Mouse (Mus musculus): ENCODE measurements around the gene Pkd2l1. TPM values are rescaled to one million over a fixed set of nuclear protein-coding genes. Genes with fewer than 3 reads are reported as not detected.

The Pkd2l1 gene
- polyA plus RNA-seq, 1 experiment from 2014 or later, result 0.08 TPM

DNA sequence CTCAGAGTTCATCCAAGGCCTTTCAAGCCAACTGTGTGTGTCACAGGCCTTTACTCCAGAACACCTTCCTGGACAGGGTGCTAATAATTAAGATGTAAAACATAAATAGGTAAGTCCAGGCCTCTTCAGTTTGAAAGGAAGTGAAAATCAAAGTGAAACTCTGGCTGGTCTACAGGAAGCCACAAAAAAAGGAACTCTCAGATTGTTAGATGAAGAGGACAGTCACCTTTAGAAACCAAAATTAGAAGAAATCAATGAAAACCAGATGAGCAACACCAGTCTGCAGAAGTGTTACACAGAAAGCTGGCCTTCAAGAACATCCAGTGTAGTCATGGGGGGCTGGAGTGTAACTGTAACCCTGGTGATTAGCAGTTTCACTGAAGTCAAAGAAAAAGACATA lies 74.4 kb downstream of the Pkd2l1 start:
- Histone ChIP-seq H3K36me3 (ENCODE audit: insufficient read depth, low read length) (peaks cover 52% of the 10 kb centered on the region), H3K27me3 (ENCODE audit: insufficient read depth, low read length) (no peaks in the 10 kb centered on the region), H3K27ac (no peak overlapping the region), H3K4me1 (replicated peaks; ENCODE audit: insufficient read depth, low read length) (no peaks in the 10 kb centered on the region), H3K4me2 (ENCODE audit: low read length) (no peak overlapping the region), H3K9me3 (replicated peaks; ENCODE audit: low read length) (no peaks in the 10 kb centered on the region), H3K4me3 (replicated peaks; ENCODE audit: low read depth, low read length) (no peak overlapping the region), H3K9ac (ENCODE audit: low read depth, low read length) (no peak overlapping the region)
- DNase-seq (ENCODE audit: low spot score) (no peak), ATAC-seq (replicated peaks; ENCODE audit: low FRiP score, low read depth) (no peak)
- TF ChIP-seq CTCF (IDR thresholded peaks at IDR 0.05; ENCODE audit: low read depth), result no peak

DNA sequence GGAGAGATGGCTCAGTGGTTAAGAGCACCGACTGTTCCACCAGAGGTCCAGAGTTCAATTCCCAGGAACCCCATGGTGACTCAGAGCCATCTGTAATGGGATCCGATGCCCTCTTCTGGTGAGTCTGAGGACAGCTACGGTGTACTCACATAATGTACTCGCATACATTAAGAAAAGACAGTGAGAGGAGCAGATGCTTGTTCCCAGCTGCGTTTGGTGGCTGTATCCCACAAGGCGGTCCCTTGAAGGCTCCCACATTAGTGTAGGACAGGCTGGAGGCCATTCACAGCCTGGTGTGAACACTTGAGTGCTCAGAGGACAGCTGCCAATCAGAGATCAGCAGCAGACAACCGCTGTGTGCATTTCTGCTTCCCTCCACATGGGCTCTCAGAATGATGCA lies 80.5 kb downstream of the Pkd2l1 start:
- Histone ChIP-seq H3K4me1 (replicated peaks; ENCODE audit: insufficient read depth, low read length) (peaks cover 5% of the 10 kb centered on the region; the same call in 1 of the 2 replicates), H3K9me3 (replicated peaks; ENCODE audit: low read length) (no peaks in the 10 kb centered on the region), H3K4me3 (replicated peaks; ENCODE audit: low read depth, low read length) (no peak overlapping the region), H3K27me3 (ENCODE audit: insufficient read depth, low read length) (no peaks in the 10 kb centered on the region), H3K27ac (no peak overlapping the region), H3K36me3 (ENCODE audit: insufficient read depth, low read length) (peaks cover 32% of the 10 kb centered on the region), H3K4me2 (ENCODE audit: low read length) (no peak overlapping the region), H3K9ac (ENCODE audit: low read depth, low read length) (no peak overlapping the region)
- peak; percentile 16 for DNase-seq (ENCODE audit: low spot score)
- peak; percentile 60 for TF ChIP-seq CTCF (IDR thresholded peaks at IDR 0.05; ENCODE audit: low read depth)
- 61% methylated on average over 7 of the region's 7 CpGs for WGBS
- no peak for ATAC-seq (replicated peaks; ENCODE audit: low FRiP score, low read depth)

DNA sequence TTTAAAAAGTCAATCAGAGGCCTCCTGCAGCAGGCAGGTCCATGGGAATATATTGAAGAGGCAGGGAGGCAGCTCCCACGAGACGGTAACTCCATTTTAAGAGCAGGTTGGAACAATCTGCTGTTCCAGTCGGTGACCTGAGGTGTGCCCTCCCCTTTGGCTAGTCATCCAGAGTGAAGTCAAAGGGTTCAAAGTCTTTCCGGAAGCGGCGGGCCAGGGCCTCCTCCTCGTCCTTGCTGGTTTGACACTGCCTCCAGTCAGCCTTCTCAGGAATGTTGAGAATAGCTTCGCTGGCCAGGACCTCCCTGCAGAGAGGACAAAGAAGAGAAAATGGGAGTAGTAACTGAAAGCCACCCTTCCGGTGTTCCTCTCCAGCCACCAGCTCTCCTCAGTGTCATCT lies 81.9 kb downstream of the Pkd2l1 start:
- 59% methylated on average over 9 of the region's 9 CpGs for WGBS
- Histone ChIP-seq H3K27me3 (ENCODE audit: insufficient read depth, low read length) (no peaks in the 10 kb centered on the region), H3K36me3 (ENCODE audit: insufficient read depth, low read length) (peaks cover 28% of the 10 kb centered on the region), H3K27ac (peak overlapping the region; percentile 77), H3K4me2 (ENCODE audit: low read length) (no peak overlapping the region), H3K9me3 (replicated peaks; ENCODE audit: low read length) (no peaks in the 10 kb centered on the region), H3K4me1 (replicated peaks; ENCODE audit: insufficient read depth, low read length) (peaks cover 8% of the 10 kb centered on the region), H3K4me3 (replicated peaks; ENCODE audit: low read depth, low read length) (no peak overlapping the region), H3K9ac (ENCODE audit: low read depth, low read length) (no peak overlapping the region)
- TF ChIP-seq CTCF (IDR thresholded peaks at IDR 0.05; ENCODE audit: low read depth), result no peak
- DNase-seq (ENCODE audit: low spot score) (peak; percentile 53), ATAC-seq (replicated peaks; ENCODE audit: low FRiP score, low read depth) (peak; percentile 40; the same call in 1 of the 2 replicates)

DNA sequence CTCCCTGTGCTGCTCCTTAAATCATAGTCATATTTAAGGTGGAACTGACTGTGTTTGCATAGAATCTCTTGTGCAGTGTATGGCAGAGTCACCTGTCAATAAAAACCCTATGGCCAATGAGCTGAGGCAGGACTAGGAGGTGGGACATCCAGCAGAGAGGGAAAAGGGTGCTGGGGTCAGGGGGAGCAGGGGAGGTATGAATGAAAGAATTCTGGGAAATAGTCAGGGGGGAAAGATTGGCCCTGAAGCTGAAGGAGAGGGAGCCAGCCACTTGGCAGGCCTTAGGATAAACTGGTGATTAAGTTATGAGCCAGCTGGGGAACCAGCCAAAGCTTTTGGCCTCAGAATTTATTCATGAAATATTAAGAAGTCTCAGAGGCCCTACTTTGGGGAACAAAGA lies 83.2 kb downstream of the Pkd2l1 start:
- H3K9ac ChIP-seq (ENCODE audit: low read depth, low read length), result no peak overlapping the region
- H3K9me3 ChIP-seq (replicated peaks; ENCODE audit: low read length), result no peaks in the 10 kb centered on the region
- DNase-seq (ENCODE audit: low spot score) (no peak), ATAC-seq (replicated peaks; ENCODE audit: low FRiP score, low read depth) (no peak)
- peaks cover 22% of the 10 kb centered on the region for H3K36me3 ChIP-seq (ENCODE audit: insufficient read depth, low read length)
- TF ChIP-seq CTCF (IDR thresholded peaks at IDR 0.05; ENCODE audit: low read depth), result no peak
- no peak overlapping the region for H3K4me2 ChIP-seq (ENCODE audit: low read length)
- H3K4me3 ChIP-seq (replicated peaks; ENCODE audit: low read depth, low read length), result no peak overlapping the region
- peaks cover 8% of the 10 kb centered on the region for H3K4me1 ChIP-seq (replicated peaks; ENCODE audit: insufficient read depth, low read length)
- no peak overlapping the region for H3K27ac ChIP-seq
- H3K27me3 ChIP-seq (ENCODE audit: insufficient read depth, low read length), result no peaks in the 10 kb centered on the region

DNA sequence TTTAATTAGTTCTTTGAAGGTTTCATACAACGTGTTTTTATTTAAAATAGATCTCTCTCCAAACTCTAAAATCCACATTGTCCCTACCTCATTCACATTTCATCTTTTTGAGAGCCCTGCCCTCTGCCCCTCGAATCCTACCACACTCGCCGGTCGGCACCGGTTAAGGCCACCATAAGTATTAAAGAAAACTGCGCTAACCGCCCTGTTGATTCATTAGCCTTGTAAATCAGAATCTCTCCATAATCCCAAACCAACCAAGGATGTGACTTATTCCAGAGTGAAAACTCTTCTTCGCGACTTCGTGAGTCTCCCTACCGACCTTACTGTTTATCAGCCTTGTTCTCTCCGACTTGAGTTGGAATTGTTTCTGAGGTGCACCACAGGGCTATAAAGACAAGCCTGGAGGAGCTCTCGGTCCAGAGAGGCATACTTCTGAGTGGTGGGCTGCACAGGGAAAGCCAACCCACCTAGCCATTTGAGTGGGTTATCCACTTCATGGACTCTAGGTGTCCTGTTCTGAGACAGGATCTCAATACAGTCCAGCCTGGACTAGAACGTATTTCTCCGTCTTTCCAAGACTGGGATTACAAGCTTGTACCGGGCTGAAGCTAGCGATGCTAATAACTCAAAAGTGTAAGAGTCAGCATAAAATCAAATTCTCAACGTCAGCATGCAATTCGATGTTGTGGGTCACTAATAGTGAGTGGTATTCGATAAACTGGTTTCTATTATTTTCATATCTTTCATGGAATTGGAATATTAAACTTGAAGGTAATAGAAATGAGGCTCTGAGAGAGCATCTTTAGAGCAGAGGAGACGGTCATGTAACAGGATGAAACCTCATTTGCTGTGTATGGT lies 84.4 kb downstream of the Pkd2l1 start:
- Histone ChIP-seq H3K27ac (no peak overlapping the region; the same call in 1 of the 2 replicates), H3K4me3 (replicated peaks; ENCODE audit: low read depth, low read length) (peak overlapping the region; percentile 91), H3K9ac (ENCODE audit: low read depth, low read length) (peak overlapping the region; percentile 91), H3K36me3 (ENCODE audit: insufficient read depth, low read length) (peaks cover 12% of the 10 kb centered on the region; the same call in 1 of the 2 replicates), H3K9me3 (replicated peaks; ENCODE audit: low read length) (no peaks in the 10 kb centered on the region), H3K4me2 (ENCODE audit: low read length) (peak overlapping the region; percentile 83), H3K4me1 (replicated peaks; ENCODE audit: insufficient read depth, low read length) (peaks cover 8% of the 10 kb centered on the region), H3K27me3 (ENCODE audit: insufficient read depth, low read length) (no peaks in the 10 kb centered on the region)
- DNase-seq (ENCODE audit: low spot score) (no peak), ATAC-seq (replicated peaks; ENCODE audit: low FRiP score, low read depth) (peak; percentile 43; the same call in 1 of the 2 replicates)
- no peak for TF ChIP-seq CTCF (IDR thresholded peaks at IDR 0.05; ENCODE audit: low read depth)
- 26% methylated on average over 22 of the region's 22 CpGs for WGBS

DNA sequence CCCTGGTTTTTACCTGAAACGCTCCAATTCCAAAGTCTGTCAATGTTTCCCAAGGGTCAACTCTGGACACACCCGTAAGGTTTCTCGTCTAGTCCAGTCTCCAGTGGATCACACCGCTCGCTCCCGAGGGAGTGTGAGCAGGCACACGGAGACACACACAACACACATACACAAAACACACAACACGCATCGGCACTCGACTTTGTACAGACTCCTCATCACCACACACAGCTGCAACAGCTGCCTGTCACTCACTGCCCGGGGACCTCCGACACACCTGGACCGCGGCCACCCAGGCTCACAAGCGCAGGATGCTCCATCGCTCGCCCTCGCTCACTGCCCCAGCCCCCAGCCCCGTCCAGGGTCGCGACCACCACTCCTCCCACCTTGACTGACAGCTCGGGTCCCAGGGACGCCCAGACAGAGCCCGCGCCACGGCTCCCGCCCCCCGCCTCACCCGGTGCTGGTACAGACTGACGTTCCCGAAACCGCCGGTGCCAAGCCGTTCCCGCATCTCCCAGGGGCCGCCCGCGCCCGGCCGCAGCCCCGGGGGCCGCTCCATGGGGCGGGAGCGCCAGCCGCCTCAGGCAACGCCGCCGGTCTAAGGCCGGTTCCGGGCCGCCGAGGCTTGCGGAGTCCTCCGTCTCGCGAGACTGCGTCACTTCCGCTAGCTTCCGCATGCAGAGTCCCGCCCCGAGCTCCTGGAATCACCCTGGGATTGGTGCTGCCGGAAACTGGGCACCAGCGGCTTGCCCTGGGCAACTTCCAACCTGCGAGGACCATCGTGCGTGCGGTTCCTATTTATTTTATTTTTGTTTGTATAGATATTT lies 85.2 kb downstream of the Pkd2l1 start, which contains the start of gene Chuk:
Gene Chuk (minus strand): TSS at position 650 of the 830 bp plus-strand sequence.
- peak; percentile 95 for ATAC-seq (replicated peaks; ENCODE audit: low FRiP score, low read depth)
- Histone ChIP-seq H3K36me3 (ENCODE audit: insufficient read depth, low read length) (peaks cover 7% of the 10 kb centered on the region; the same call in 1 of the 2 replicates), H3K27me3 (ENCODE audit: insufficient read depth, low read length) (no peaks in the 10 kb centered on the region), H3K9me3 (replicated peaks; ENCODE audit: low read length) (no peaks in the 10 kb centered on the region), H3K4me1 (replicated peaks; ENCODE audit: insufficient read depth, low read length) (peaks cover 8% of the 10 kb centered on the region), H3K27ac (peak within 1 kb of the TSS; percentile 75), H3K9ac (ENCODE audit: low read depth, low read length) (peak within 1 kb of the TSS; percentile 91), H3K4me3 (replicated peaks; ENCODE audit: low read depth, low read length) (peak within 1 kb of the TSS; percentile 91), H3K4me2 (ENCODE audit: low read length) (peak within 1 kb of the TSS; percentile 83)
- peak; percentile 96 for DNase-seq (ENCODE audit: low spot score)
- no peak for TF ChIP-seq CTCF (IDR thresholded peaks at IDR 0.05; ENCODE audit: low read depth)
- WGBS, result under 1% methylated on average over 63 of the region's 67 CpGs
